1 mouse cellular context compared by ENCODE assay signal in the genomic region with DNA sequence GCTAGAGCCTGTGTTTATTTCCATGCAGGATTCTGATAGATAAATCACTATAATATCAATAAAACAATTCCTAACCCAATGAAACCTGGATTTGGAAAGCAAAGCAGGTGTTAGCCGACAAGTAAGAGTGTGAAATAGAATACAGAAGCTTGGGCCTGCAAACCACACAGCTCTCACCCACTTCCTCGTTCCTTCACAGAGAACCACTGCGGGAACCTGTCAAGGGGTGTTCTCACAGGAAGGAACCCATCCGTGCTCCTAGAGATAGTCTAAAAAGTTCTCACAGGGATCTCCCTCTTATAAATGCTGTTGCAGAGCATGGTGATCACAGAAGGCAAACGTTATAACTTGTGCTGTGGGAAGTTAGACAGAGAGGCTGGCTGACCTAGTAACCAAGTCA.
TF ChIP-seq lines count a peak whose summit lies in the region.

No protein-coding gene starts in this region.

TF ChIP-seq in CH12.LX, 34 proteins besides CTCF, POLR2A, EP300 and RAD21 (continued from another document):
- TF ChIP-seq SMC3 (IDR thresholded peaks at IDR 0.05; ENCODE audit: low read depth, low read length) (no peak), ELF1 (IDR thresholded peaks at IDR 0.05; ENCODE audit: low read depth, low read length) (no peak), RCOR1 (conservative IDR thresholded peaks at IDR 0.05; ENCODE audit: low read depth, low read length) (no peak), CHD2 (IDR thresholded peaks at IDR 0.05; ENCODE audit: low read length) (no peak), UBTF (IDR thresholded peaks at IDR 0.05; ENCODE audit: low read depth, low read length) (no peak)
